7 mouse cellular contexts compared by ENCODE assay signal in the genomic region with DNA sequence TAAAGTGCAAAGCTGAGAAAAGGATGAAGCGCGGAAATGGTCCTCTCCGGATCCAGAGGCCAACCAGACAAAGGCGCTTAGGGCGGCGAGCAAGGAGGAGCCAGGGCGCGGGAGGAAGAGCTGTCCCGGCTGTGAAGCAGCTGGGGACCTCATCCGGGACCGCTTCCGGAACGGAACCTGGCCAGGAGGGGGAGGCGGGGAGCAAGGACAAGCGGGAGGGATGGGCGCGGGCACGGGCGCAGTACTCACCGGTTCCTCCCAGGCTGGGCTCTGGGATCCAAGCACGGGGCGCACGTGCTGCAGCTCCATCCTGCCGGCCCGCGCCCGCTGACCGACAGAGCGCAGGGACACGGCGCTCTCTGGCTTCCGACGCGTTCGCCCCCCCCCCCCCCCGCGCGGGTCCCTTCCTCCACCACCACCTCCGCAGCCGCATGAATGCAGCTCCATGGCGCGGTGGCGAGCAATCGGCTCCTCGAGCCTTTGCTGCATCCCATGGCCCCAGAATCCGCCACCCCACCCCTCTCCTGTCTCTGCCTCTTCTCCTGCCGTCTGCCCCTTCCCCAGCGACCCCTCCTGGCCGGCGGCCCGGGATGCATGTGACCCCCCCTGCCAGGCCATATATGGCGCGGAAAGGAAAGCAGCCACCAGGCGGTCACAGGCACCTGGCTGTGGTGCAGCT. TPM values are rescaled to one million over a fixed set of nuclear protein-coding genes. Genes with fewer than 3 reads are reported as not detected.
A peak's percentile ranks its signal among the peaks of the same experiment; 100 is the strongest.
DNase-seq lines count a peak whose midpoint lies in the region; ATAC-seq and TF ChIP-seq lines count a peak whose summit lies in the region.
"Not testable (repeated sequence)": the region's sequence is repeated elsewhere in the genome, so short reads cannot be mapped to it uniquely, and the experiment has no call there.

No protein-coding gene starts in this region.

- H3K4me1 ChIP-seq in forebrain, embryonic 14.5 days (ENCODE audit: control insufficient read depth, insufficient read depth, low read length); heart, postnatal 0 days (ENCODE audit: control insufficient read depth, insufficient read depth); kidney, postnatal 0 days (replicated peaks; ENCODE audit: insufficient read depth, low read length); limb, embryonic 13.5 days; midbrain, embryonic 14.5 days (ENCODE audit: control insufficient read depth, insufficient read depth, low read length); spleen, adult 2 months (ENCODE audit: control insufficient read depth, insufficient read depth, insufficient read length): not testable (repeated sequence)

- not testable (repeated sequence) for TF ChIP-seq EP300 in heart, postnatal 0 days (IDR thresholded peaks at IDR 0.05; ENCODE audit: low read depth)

- H3K9ac ChIP-seq in forebrain, embryonic 14.5 days (ENCODE audit: low read length) = peak overlapping the region; percentile 62
- H3K9ac ChIP-seq in heart, postnatal 0 days (replicated peaks; ENCODE audit: low read depth, low read length); kidney, postnatal 0 days (ENCODE audit: low read depth, low read length): not testable (repeated sequence)
- H3K9ac ChIP-seq in limb, embryonic 13.5 days = peak overlapping the region; percentile 66
- H3K9ac ChIP-seq in midbrain, embryonic 14.5 days (replicated peaks; ENCODE audit: low read length) = peak overlapping the region; percentile 64

- H3K9me3 ChIP-seq in forebrain, embryonic 14.5 days (replicated peaks; ENCODE audit: control insufficient read depth, low read length); heart, postnatal 0 days (replicated peaks; ENCODE audit: control insufficient read depth, low read length); kidney, postnatal 0 days (replicated peaks; ENCODE audit: low read length); limb, embryonic 13.5 days; midbrain, embryonic 14.5 days (ENCODE audit: control insufficient read depth, low read length): not testable (repeated sequence)

- H3K4me2 ChIP-seq in forebrain, embryonic 14.5 days (ENCODE audit: low read length) = peak overlapping the region; percentile 42
- peak overlapping the region; percentile 60 for H3K4me2 ChIP-seq in heart, postnatal 0 days (ENCODE audit: low read depth, low read length)
- peak overlapping the region; percentile 55 for H3K4me2 ChIP-seq in kidney, postnatal 0 days (ENCODE audit: low read length)
- peak overlapping the region; percentile 62 for H3K4me2 ChIP-seq in limb, embryonic 13.5 days (replicated peaks)
- H3K4me2 ChIP-seq in midbrain, embryonic 14.5 days (ENCODE audit: low read length) = peak overlapping the region; percentile 45

- not testable (repeated sequence) for H3K36me3 ChIP-seq in forebrain, embryonic 14.5 days (ENCODE audit: control insufficient read depth, insufficient read depth, low read length); heart, postnatal 0 days (replicated peaks; ENCODE audit: control insufficient read depth, insufficient read depth, low read length); kidney, postnatal 0 days (ENCODE audit: insufficient read depth, low read length); limb, embryonic 13.5 days; midbrain, embryonic 14.5 days (ENCODE audit: control insufficient read depth, insufficient read depth, low read length); spleen, adult 2 months (ENCODE audit: control insufficient read depth, insufficient read depth, low read length)

- TF ChIP-seq CTCF in heart, postnatal 0 days (IDR thresholded peaks at IDR 0.05; ENCODE audit: low read depth); kidney, postnatal 0 days (IDR thresholded peaks at IDR 0.05; ENCODE audit: low read depth); spleen, adult 2 months (IDR thresholded peaks at IDR 0.05; ENCODE audit: extremely low read depth, insufficient read depth, insufficient read length, insufficient replicate concordance): not testable (repeated sequence)

- WGBS in forebrain, embryonic 14.5 days = 3% methylated on average over 6 of the region's 54 CpGs
- under 1% methylated on average over 8 of the region's 54 CpGs for WGBS in heart, postnatal 0 days
- WGBS in kidney, postnatal 0 days = 0% methylated on average over 7 of the region's 54 CpGs
- WGBS in limb, embryonic 13.5 days = 0% methylated on average over 11 of the region's 54 CpGs
- 1% methylated on average over 9 of the region's 54 CpGs for WGBS in midbrain, embryonic 14.5 days
- 0% methylated on average over 8 of the region's 54 CpGs for WGBS in spleen, adult 2 months

- H3K27ac ChIP-seq in forebrain, embryonic 14.5 days (ENCODE audit: low read depth, low read length) = peak overlapping the region; percentile 71; the same call in 1 of the 2 replicates
- H3K27ac ChIP-seq in heart, postnatal 0 days (ENCODE audit: low read depth) = peak overlapping the region; percentile 78
- H3K27ac ChIP-seq in kidney, postnatal 0 days = 0 out of 2 replicates have a peak overlapping the region, but pooled peaks have one; percentile 19
- not testable (repeated sequence) for H3K27ac ChIP-seq in limb, embryonic 13.5 days; spleen, adult 2 months (ENCODE audit: insufficient read depth, low read length)
- peak overlapping the region; percentile 87 for H3K27ac ChIP-seq in midbrain, embryonic 14.5 days (replicated peaks; ENCODE audit: low read depth, low read length)

- ATAC-seq in forebrain, embryonic 14.5 days = peak; percentile 58; the same call in 1 of the 2 replicates
- not testable (repeated sequence) for ATAC-seq in heart, postnatal 0 days (ENCODE audit: insufficient read depth, low read depth)
- 0 out of 2 replicates have a peak, but pooled peaks have one; percentile 13 for ATAC-seq in kidney, postnatal 0 days (replicated peaks; ENCODE audit: low FRiP score, low read depth)
- peak; percentile 64; the same call in 1 of the 2 replicates for ATAC-seq in limb, embryonic 13.5 days (ENCODE audit: low FRiP score, low read depth)
- peak; percentile 78; the same call in 1 of the 2 replicates for ATAC-seq in midbrain, embryonic 14.5 days (ENCODE audit: low FRiP score, low TSS enrichment)

- peak overlapping the region; percentile 35 for H3K4me3 ChIP-seq in forebrain, embryonic 14.5 days (ENCODE audit: low read depth, low read length)
- H3K4me3 ChIP-seq in heart, postnatal 0 days (ENCODE audit: low read depth, low read length) = peak overlapping the region; percentile 42
- H3K4me3 ChIP-seq in kidney, postnatal 0 days (replicated peaks; ENCODE audit: low read depth, low read length) = peak overlapping the region; percentile 30
- H3K4me3 ChIP-seq in limb, embryonic 13.5 days = peak overlapping the region; percentile 48
- peak overlapping the region; percentile 40 for H3K4me3 ChIP-seq in midbrain, embryonic 14.5 days (replicated peaks; ENCODE audit: low read depth, low read length)
- peak overlapping the region; percentile 36 for H3K4me3 ChIP-seq in spleen, adult 2 months (ENCODE audit: extremely low read depth, insufficient read depth, insufficient read length)

- not testable (repeated sequence) for H3K27me3 ChIP-seq in forebrain, embryonic 14.5 days (replicated peaks; ENCODE audit: control insufficient read depth, insufficient read depth, low read length); heart, postnatal 0 days (ENCODE audit: control insufficient read depth, insufficient read depth, low read length); kidney, postnatal 0 days (ENCODE audit: insufficient read depth, low read length); limb, embryonic 13.5 days; midbrain, embryonic 14.5 days (ENCODE audit: control insufficient read depth, insufficient read depth, low read length); spleen, adult 2 months (ENCODE audit: control insufficient read depth, insufficient read depth, low read length)

- peak; percentile 0 for DNase-seq in cerebellum, adult 8-10 months
- peak; percentile 44 for DNase-seq in forebrain, embryonic 14.5 days (ENCODE audit: low spot score)
- peak; percentile 11 for DNase-seq in heart, postnatal 0 days (ENCODE audit: low spot score)
- peak; percentile 22 for DNase-seq in kidney, postnatal 0 days (ENCODE audit: low spot score)
- peak; percentile 62 for DNase-seq in midbrain, embryonic 14.5 days
- peak in 1 of 2 experiments; percentile 0 for DNase-seq in spleen, adult 2 months (ENCODE audit: low read depth in 1 of 2, low spot score in 2 of 2)

- TF ChIP-seq POLR2A in spleen, adult 2 months (IDR thresholded peaks at IDR 0.05; ENCODE audit: low read depth, low read length) = not testable (repeated sequence)

RNA-seq across cellular contexts. Expression of gene Gm3696, which starts 4.8 kb away (rescaled TPM):
- 5.9 and 7.3 TPM in 2 replicates for polyA plus RNA-seq in forebrain, embryonic 14.5 days (2014; fragmentation: Nextera tagmentation; extraction: Ambion mirVana)
- total RNA-seq in heart, postnatal 0 days (2014; rRNA removed; ENCODE audit: low replicate concordance) = 2.4 TPM in 1 of 2 replicates, not detected in the other
- polyA plus RNA-seq in heart, postnatal 0 days (2015; fragmentation: Nextera tagmentation; extraction: Ambion mirVana) = 0.37 and 0.70 TPM in 2 replicates
- polyA plus RNA-seq in kidney, postnatal 0 days (2015; fragmentation: Nextera tagmentation; extraction: Ambion mirVana) = 0.70 and 0.83 TPM in 2 replicates
- 0.98 and 1.1 TPM in 2 replicates for polyA plus RNA-seq in limb, embryonic 13.5 days (2015; fragmentation: Nextera tagmentation; extraction: Ambion mirVana)
- 8.6 and 9.2 TPM in 2 replicates for polyA plus RNA-seq in midbrain, embryonic 14.5 days (2014; fragmentation: Nextera tagmentation; extraction: Ambion mirVana)
- 0.05 and 0.08 TPM in 2 replicates for polyA plus RNA-seq in spleen, adult 2 months (2012; rRNA removed)

RNA-seq across cellular contexts. Expression of gene Gm6676, which starts 19.9 kb away (rescaled TPM):
- not detected in 2 replicates for polyA plus RNA-seq in forebrain, embryonic 14.5 days (2014; fragmentation: Nextera tagmentation; extraction: Ambion mirVana)
- total RNA-seq in heart, postnatal 0 days (2014; rRNA removed; ENCODE audit: low replicate concordance) = not detected in 2 replicates
- not detected in 2 replicates for polyA plus RNA-seq in heart, postnatal 0 days (2015; fragmentation: Nextera tagmentation; extraction: Ambion mirVana)
- polyA plus RNA-seq in kidney, postnatal 0 days (2015; fragmentation: Nextera tagmentation; extraction: Ambion mirVana) = not detected in 2 replicates
- polyA plus RNA-seq in limb, embryonic 13.5 days (2015; fragmentation: Nextera tagmentation; extraction: Ambion mirVana) = not detected in 2 replicates
- not detected in 2 replicates for polyA plus RNA-seq in midbrain, embryonic 14.5 days (2014; fragmentation: Nextera tagmentation; extraction: Ambion mirVana)
- polyA plus RNA-seq in spleen, adult 2 months (2012; rRNA removed) = not detected in 2 replicates
